Mouse (Mus musculus): ENCODE measurements around the gene Tanc1. TPM values are rescaled to one million over a fixed set of nuclear protein-coding genes. Genes with fewer than 3 reads are reported as not detected.
A peak's percentile ranks its signal among the peaks of the same experiment; 100 is the strongest.

Gene Tanc1
- polyA plus RNA-seq, 2 experiments, result 1.1 to 1.3 TPM

GRCm38 (mm10) chr2:59805595-59805994 lies 193.8 kb downstream of the Tanc1 start:
- DNase-seq (ENCODE audit: low read depth in 3 of 3, low spot score in 3 of 3) (no peak), ATAC-seq (ENCODE audit: insufficient read depth) (no peak)
- Histone ChIP-seq H3K9me3 (ENCODE audit: control insufficient read depth, low read length) (no peaks in the 10 kb centered on the region), H3K9ac (replicated peaks) (no peak overlapping the region), H3K4me1 (replicated peaks; ENCODE audit: control insufficient read depth in 2 of 2, insufficient read depth in 2 of 2, low read length in 1 of 2) (no peaks in the 10 kb centered on the region; a peak in 1 of 4 replicates), H3K4me3 (ENCODE audit: insufficient read depth in 1 of 2, low read depth in 2 of 2, low read length in 2 of 2) (no peak overlapping the region), H3K4me2 (ENCODE audit: low read depth) (no peak overlapping the region), H3K36me3 (replicated peaks; ENCODE audit: control insufficient read depth, insufficient read depth, low read depth) (no peaks in the 10 kb centered on the region), H3K27ac (no peak overlapping the region), H3K27me3 (ENCODE audit: control insufficient read depth, insufficient read depth, low read length) (no peaks in the 10 kb centered on the region)
- WGBS (ENCODE audit: insufficient replicate concordance), result 58% methylated on average over 2 of the region's 2 CpGs
- no peak for TF ChIP-seq EP300 (IDR thresholded peaks at IDR 0.05; ENCODE audit: low read depth)
- TF ChIP-seq CTCF (IDR thresholded peaks at IDR 0.05; ENCODE audit: low read depth), result no peak

DNA sequence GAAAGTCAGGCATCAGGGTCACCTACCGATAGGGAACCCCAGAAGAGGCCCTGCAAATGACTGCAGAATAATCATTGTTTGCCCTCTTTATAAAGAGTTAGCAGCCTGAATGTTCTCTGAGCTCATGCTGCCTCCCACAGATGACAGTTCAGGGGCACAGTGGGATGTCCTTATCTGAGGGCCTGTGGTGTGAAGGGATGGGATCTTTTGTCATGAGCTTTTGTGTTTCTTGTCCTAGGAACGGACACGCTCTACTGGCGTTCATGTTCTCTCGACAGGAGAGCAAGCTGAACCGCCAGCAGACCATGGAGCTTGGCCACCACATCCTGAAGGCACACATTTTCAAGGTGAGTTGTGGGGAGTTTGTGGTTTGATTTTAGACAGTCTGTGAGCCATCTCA lies 194.2 kb downstream of the Tanc1 start:
- WGBS (ENCODE audit: insufficient replicate concordance), result 70% methylated on average over 6 of the region's 6 CpGs
- ATAC-seq (ENCODE audit: insufficient read depth), result no peak
- Histone ChIP-seq H3K9me3 (ENCODE audit: control insufficient read depth, low read length) (no peaks in the 10 kb centered on the region), H3K36me3 (replicated peaks; ENCODE audit: control insufficient read depth, insufficient read depth, low read depth) (no peaks in the 10 kb centered on the region), H3K9ac (replicated peaks) (no peak overlapping the region), H3K27ac (no peak overlapping the region), H3K4me2 (ENCODE audit: low read depth) (no peak overlapping the region), H3K27me3 (ENCODE audit: control insufficient read depth, insufficient read depth, low read length) (no peaks in the 10 kb centered on the region), H3K4me3 (ENCODE audit: insufficient read depth in 1 of 2, low read depth in 2 of 2, low read length in 2 of 2) (no peak overlapping the region), H3K4me1 (replicated peaks; ENCODE audit: control insufficient read depth in 2 of 2, insufficient read depth in 2 of 2, low read length in 1 of 2) (no peaks in the 10 kb centered on the region; a peak in 1 of 4 replicates)
- TF ChIP-seq EP300 (IDR thresholded peaks at IDR 0.05; ENCODE audit: low read depth) (no peak), CTCF (IDR thresholded peaks at IDR 0.05; ENCODE audit: low read depth) (no peak)
- no peak for DNase-seq (ENCODE audit: low read depth in 3 of 3, low spot score in 3 of 3)

DNA sequence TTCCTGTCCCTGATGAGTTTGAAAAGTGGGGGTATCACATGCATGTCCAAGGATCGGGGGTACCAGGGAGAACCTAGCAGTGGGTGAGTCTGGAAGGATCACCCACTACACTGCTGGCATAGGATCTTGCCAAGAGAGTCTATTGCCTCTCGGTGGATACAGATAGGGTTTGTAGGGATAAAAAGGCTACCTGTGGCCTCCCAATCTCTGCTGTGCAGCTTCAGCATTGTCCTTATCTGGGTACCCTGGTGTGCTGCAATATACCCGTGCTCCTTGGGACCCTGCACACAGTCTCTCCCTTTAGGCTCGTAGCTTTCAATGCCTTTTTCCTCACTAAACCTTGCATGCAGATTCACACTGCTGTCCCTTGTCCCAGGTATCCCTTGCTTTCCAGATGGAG lies 196.8 kb downstream of the Tanc1 start:
- Histone ChIP-seq H3K9me3 (ENCODE audit: control insufficient read depth, low read length) (no peaks in the 10 kb centered on the region), H3K27ac (no peak overlapping the region), H3K9ac (replicated peaks) (no peak overlapping the region), H3K4me2 (ENCODE audit: low read depth) (no peak overlapping the region), H3K4me3 (ENCODE audit: insufficient read depth in 1 of 2, low read depth in 2 of 2, low read length in 2 of 2) (no peak overlapping the region), H3K4me1 (replicated peaks; ENCODE audit: control insufficient read depth in 2 of 2, insufficient read depth in 2 of 2, low read length in 1 of 2) (no peaks in the 10 kb centered on the region), H3K36me3 (replicated peaks; ENCODE audit: control insufficient read depth, insufficient read depth, low read depth) (no peaks in the 10 kb centered on the region), H3K27me3 (ENCODE audit: control insufficient read depth, insufficient read depth, low read length) (no peaks in the 10 kb centered on the region)
- no peak for TF ChIP-seq CTCF (IDR thresholded peaks at IDR 0.05; ENCODE audit: low read depth)
- no peak for TF ChIP-seq EP300 (IDR thresholded peaks at IDR 0.05; ENCODE audit: low read depth)
- WGBS (ENCODE audit: insufficient replicate concordance), result 30% methylated on average over 4 of the region's 4 CpGs
- no peak for DNase-seq (ENCODE audit: low read depth in 3 of 3, low spot score in 3 of 3)
- ATAC-seq (ENCODE audit: insufficient read depth), result 0 out of 2 replicates have a peak, but pooled peaks have one; percentile 21

GRCm38 (mm10) chr2:59810039-59810438 lies 198.2 kb downstream of the Tanc1 start:
- no peak overlapping the region for H3K9ac ChIP-seq (replicated peaks)
- DNase-seq (ENCODE audit: low read depth in 3 of 3, low spot score in 3 of 3) (no peak), ATAC-seq (ENCODE audit: insufficient read depth) (no peak)
- 66% methylated on average over 7 of the region's 7 CpGs for WGBS (ENCODE audit: insufficient replicate concordance)
- no peak overlapping the region for H3K27ac ChIP-seq
- H3K9me3 ChIP-seq (ENCODE audit: control insufficient read depth, low read length), result no peaks in the 10 kb centered on the region
- H3K4me2 ChIP-seq (ENCODE audit: low read depth), result no peak overlapping the region
- no peaks in the 10 kb centered on the region for H3K4me1 ChIP-seq (replicated peaks; ENCODE audit: control insufficient read depth in 2 of 2, insufficient read depth in 2 of 2, low read length in 1 of 2)
- no peak overlapping the region for H3K4me3 ChIP-seq (ENCODE audit: insufficient read depth in 1 of 2, low read depth in 2 of 2, low read length in 2 of 2)
- TF ChIP-seq EP300 (IDR thresholded peaks at IDR 0.05; ENCODE audit: low read depth), result no peak
- no peak for TF ChIP-seq CTCF (IDR thresholded peaks at IDR 0.05; ENCODE audit: low read depth)
- no peaks in the 10 kb centered on the region for H3K27me3 ChIP-seq (ENCODE audit: control insufficient read depth, insufficient read depth, low read length)
- H3K36me3 ChIP-seq (replicated peaks; ENCODE audit: control insufficient read depth, insufficient read depth, low read depth), result no peaks in the 10 kb centered on the region

- H3K9me3 ChIP-seq (ENCODE audit: control insufficient read depth, low read length), result no peaks in the 10 kb centered on the region
- TF ChIP-seq EP300 (IDR thresholded peaks at IDR 0.05; ENCODE audit: low read depth) (no peak), CTCF (IDR thresholded peaks at IDR 0.05; ENCODE audit: low read depth) (no peak)
- WGBS (ENCODE audit: insufficient replicate concordance), result 35% methylated on average over 1 of the region's 1 CpGs
- no peak overlapping the region for H3K4me2 ChIP-seq (ENCODE audit: low read depth)
- H3K36me3 ChIP-seq (replicated peaks; ENCODE audit: control insufficient read depth, insufficient read depth, low read depth), result no peaks in the 10 kb centered on the region
- no peaks in the 10 kb centered on the region for H3K27me3 ChIP-seq (ENCODE audit: control insufficient read depth, insufficient read depth, low read length)
- DNase-seq (ENCODE audit: low read depth in 3 of 3, low spot score in 3 of 3), result no peak
- no peak overlapping the region for H3K9ac ChIP-seq (replicated peaks)
- H3K4me3 ChIP-seq (ENCODE audit: insufficient read depth in 1 of 2, low read depth in 2 of 2, low read length in 2 of 2), result no peak overlapping the region
- no peak for ATAC-seq (ENCODE audit: insufficient read depth)
- no peaks in the 10 kb centered on the region for H3K4me1 ChIP-seq (replicated peaks; ENCODE audit: control insufficient read depth in 2 of 2, insufficient read depth in 2 of 2, low read length in 1 of 2)
- H3K27ac ChIP-seq, result no peak overlapping the region
Observed at GRCm38 (mm10) chr2:59811247-59811646, 199.4 kb downstream of the Tanc1 start.
